In genomic region chr16:20705786-20706185, GRCm38 (mm10) we compare ENCODE assay signal across 22 mouse cellular contexts. TPM values are rescaled to one million over a fixed set of nuclear protein-coding genes. Genes with fewer than 3 reads are reported as not detected.
DNase-seq lines count a peak whose midpoint lies in the region; ATAC-seq and TF ChIP-seq lines count a peak whose summit lies in the region.
"Had no signal": no experiment of that assay in that cellular context is flagged by ENCODE, and none has a peak within 500 bp of the region (broad histone marks: within the 10 kb centered on the region; RNA-seq: fewer than 3 reads in every experiment).

No protein-coding gene starts in this region.

- no peak overlapping the region for H3K9ac ChIP-seq in liver, embryonic 16.5 days (ENCODE audit: low read depth, low read length)
- H3K9ac ChIP-seq in hindbrain, embryonic 12.5 days = no peak overlapping the region
- no peak overlapping the region for H3K9ac ChIP-seq in heart, embryonic 12.5 days
- H3K9ac ChIP-seq: forebrain, embryonic 13.5 days; kidney, embryonic 15.5 days; limb, embryonic 15.5 days; midbrain, embryonic 12.5 days had no signal

- intact Hi-C loops in left cerebral cortex, adult 2 months (cut with DNase I) = no loop called here

- H3K36me3 ChIP-seq in liver, embryonic 16.5 days (ENCODE audit: control insufficient read depth, insufficient read depth) = peaks cover 5% of the 10 kb centered on the region
- H3K36me3 ChIP-seq in hindbrain, embryonic 12.5 days = peaks cover 54% of the 10 kb centered on the region
- H3K36me3 ChIP-seq in heart, embryonic 12.5 days = peaks cover 34% of the 10 kb centered on the region

- peak overlapping the region; percentile 45; the same call in 1 of the 2 replicates for H3K27ac ChIP-seq in left cerebral cortex, adult 2 months
- H3K27ac ChIP-seq in cerebellum, adult 2 months (ENCODE audit: insufficient read depth, low read length) = peak overlapping the region; percentile 34; the same call in 1 of the 2 replicates
- peak overlapping the region; percentile 91 for H3K27ac ChIP-seq in liver, embryonic 16.5 days (ENCODE audit: low read length)
- H3K27ac ChIP-seq in hindbrain, embryonic 12.5 days = no peak overlapping the region
- no peak overlapping the region for H3K27ac ChIP-seq in heart, embryonic 12.5 days (ENCODE audit: poor library complexity, severe bottlenecking)
- H3K27ac ChIP-seq: forebrain, embryonic 13.5 days; heart, embryonic 10.5 days; kidney, embryonic 15.5 days; limb, embryonic 15.5 days; midbrain, embryonic 12.5 days had no signal

- H3K4me3 ChIP-seq in left cerebral cortex, adult 2 months = no peak overlapping the region
- H3K4me3 ChIP-seq in cerebellum, adult 2 months (replicated peaks; ENCODE audit: insufficient read depth, low read depth, low read length) = no peak overlapping the region
- no peak overlapping the region for H3K4me3 ChIP-seq in liver, embryonic 16.5 days (ENCODE audit: low read depth, low read length)
- no peak overlapping the region for H3K4me3 ChIP-seq in hindbrain, embryonic 12.5 days
- no peak overlapping the region for H3K4me3 ChIP-seq in heart, embryonic 12.5 days
- H3K4me3 ChIP-seq: forebrain, embryonic 13.5 days; heart, embryonic 10.5 days; kidney, embryonic 15.5 days; limb, embryonic 15.5 days; midbrain, embryonic 12.5 days had no signal

- TF ChIP-seq CTCF in left cerebral cortex, adult 2 months (IDR thresholded peaks at IDR 0.05) = no peak
- no peak for TF ChIP-seq CTCF in cerebellum, adult 2 months (IDR thresholded peaks at IDR 0.05; ENCODE audit: borderline replicate concordance, insufficient read depth, low read depth, low read length)

- H3K4me1 ChIP-seq in cerebellum, adult 2 months (ENCODE audit: control insufficient read depth, insufficient read depth, low read length) = peaks cover 30% of the 10 kb centered on the region
- peaks cover 64% of the 10 kb centered on the region for H3K4me1 ChIP-seq in liver, embryonic 16.5 days (ENCODE audit: control insufficient read depth, low read depth, low read length)
- H3K4me1 ChIP-seq in hindbrain, embryonic 12.5 days = peaks cover 21% of the 10 kb centered on the region
- H3K4me1 ChIP-seq in heart, embryonic 12.5 days (replicated peaks) = peaks cover 24% of the 10 kb centered on the region

- 0 out of 2 replicates have a peak, but pooled peaks have one; percentile 4 for ATAC-seq in common myeloid progenitor, adult 5-6 weeks (replicated peaks; ENCODE audit: low read depth, poor library complexity, severe bottlenecking)
- ATAC-seq in liver, embryonic 16.5 days (ENCODE audit: low read depth) = no peak
- no peak for ATAC-seq in hindbrain, embryonic 12.5 days (ENCODE audit: low FRiP score)
- no peak for ATAC-seq in heart, embryonic 12.5 days (ENCODE audit: insufficient number of reproducible peaks, low FRiP score)
- ATAC-seq: forebrain, embryonic 13.5 days; intestine, postnatal 0 days had no signal

- no peak for DNase-seq in left cerebral cortex, adult 2 months (ENCODE audit: extremely low spot score in 1 of 2, low spot score in 2 of 2)
- no peak for DNase-seq in left cerebral cortex, adult 9 months (ENCODE audit: low spot score in 2 of 2)
- peak; percentile 51 to 70 for DNase-seq in cerebellum, adult 2 months
- DNase-seq in urinary bladder, postnatal 36 days (ENCODE audit: low spot score in 2 of 2) = no peak
- DNase-seq: adrenal gland, postnatal 14 days; kidney, postnatal 36 days; layer of hippocampus, adult 9-11 months; left cerebral cortex, postnatal 4 days; thymus, adult 18-20 months; thymus, postnatal 36 days had no signal

- H3K4me2 ChIP-seq in liver, embryonic 16.5 days (ENCODE audit: low read depth, low read length) = no peak overlapping the region
- H3K4me2 ChIP-seq in hindbrain, embryonic 12.5 days (replicated peaks) = no peak overlapping the region
- no peak overlapping the region for H3K4me2 ChIP-seq in heart, embryonic 12.5 days
- H3K4me2 ChIP-seq: forebrain, embryonic 13.5 days; kidney, embryonic 15.5 days; limb, embryonic 15.5 days; midbrain, embryonic 12.5 days had no signal

- H3K9me3 ChIP-seq in liver, embryonic 16.5 days (replicated peaks; ENCODE audit: control insufficient read depth, low read length) = no peaks in the 10 kb centered on the region
- H3K9me3 ChIP-seq in hindbrain, embryonic 12.5 days (replicated peaks) = no peaks in the 10 kb centered on the region
- H3K9me3 ChIP-seq in heart, embryonic 12.5 days (replicated peaks) = no peaks in the 10 kb centered on the region
- H3K9me3 ChIP-seq: forebrain, embryonic 13.5 days; heart, embryonic 10.5 days; kidney, embryonic 15.5 days; limb, embryonic 15.5 days; midbrain, embryonic 12.5 days had no signal

- no peaks in the 10 kb centered on the region for H3K27me3 ChIP-seq in cerebellum, adult 2 months (ENCODE audit: control insufficient read depth, insufficient read depth, low read length)
- no peaks in the 10 kb centered on the region for H3K27me3 ChIP-seq in liver, embryonic 16.5 days (ENCODE audit: control insufficient read depth, insufficient read depth, low read depth, low read length)
- H3K27me3 ChIP-seq in hindbrain, embryonic 12.5 days = no peaks in the 10 kb centered on the region
- no peaks in the 10 kb centered on the region for H3K27me3 ChIP-seq in heart, embryonic 12.5 days (replicated peaks)
- H3K27me3 ChIP-seq: forebrain, embryonic 13.5 days; kidney, embryonic 15.5 days; limb, embryonic 15.5 days; midbrain, embryonic 12.5 days had no signal

- TF ChIP-seq POLR2A in cerebellum, adult 2 months (IDR thresholded peaks at IDR 0.05; ENCODE audit: borderline replicate concordance, insufficient read depth, low read length) = no peak

- 16% methylated on average over 3 of the region's 3 CpGs for WGBS in cerebellum, adult 2 months
- 49% methylated on average over 3 of the region's 3 CpGs for WGBS in liver, embryonic 16.5 days (ENCODE audit: insufficient replicate concordance)
- 73% methylated on average over 3 of the region's 3 CpGs for whole genome bisulfite sequencing in hindbrain, embryonic 12.5 days
- WGBS in heart, embryonic 12.5 days = 75% methylated on average over 3 of the region's 3 CpGs

RNA-seq across cellular contexts. Expression of gene Polr2h, which starts 11.7 kb away (rescaled TPM):
- total RNA-seq in left cerebral cortex, adult 2 months (2021) = 10 to 100 TPM; 22.5 to 28.6 TPM
- 38.6 and 41.2 TPM in 2 replicates for polyA plus RNA-seq in cerebellum, adult 2 months (2012; rRNA removed)
- 78.5 and 115 TPM in 2 replicates for total RNA-seq in common myeloid progenitor, adult 5-6 weeks (2017)
- polyA plus RNA-seq in liver, embryonic 16.5 days (2015; fragmentation: Nextera tagmentation; extraction: Ambion mirVana) = 27.7 and 31.6 TPM in 2 replicates
- 68.6 and 80.7 TPM in 2 replicates for polyA plus RNA-seq in hindbrain, embryonic 12.5 days (2016; fragmentation: Nextera tagmentation; extraction: Ambion mirVana)
- polyA plus RNA-seq in heart, embryonic 12.5 days (2016; fragmentation: Nextera tagmentation; extraction: Ambion mirVana) = 45.0 and 50.5 TPM in 2 replicates

RNA-seq across cellular contexts. Expression of gene Clcn2, which starts 11.8 kb away (rescaled TPM):
- total RNA-seq in left cerebral cortex, adult 2 months (2021) = 10 to 100 TPM; 74.8 to 79.3 TPM
- 94.4 and 97.2 TPM in 2 replicates for polyA plus RNA-seq in cerebellum, adult 2 months (2012; rRNA removed)
- total RNA-seq in common myeloid progenitor, adult 5-6 weeks (2017) = 1.9 and 7.3 TPM in 2 replicates
- 9.7 and 11.5 TPM in 2 replicates for polyA plus RNA-seq in liver, embryonic 16.5 days (2015; fragmentation: Nextera tagmentation; extraction: Ambion mirVana)
- 40.0 and 40.5 TPM in 2 replicates for polyA plus RNA-seq in hindbrain, embryonic 12.5 days (2016; fragmentation: Nextera tagmentation; extraction: Ambion mirVana)
- polyA plus RNA-seq in heart, embryonic 12.5 days (2016; fragmentation: Nextera tagmentation; extraction: Ambion mirVana) = 6.2 and 7.0 TPM in 2 replicates

RNA-seq across cellular contexts. Expression of gene Fam131a, which starts 12.7 kb away (rescaled TPM):
- total RNA-seq in left cerebral cortex, adult 2 months (2021) = 100 to 1,000 TPM; 320 to 343 TPM
- polyA plus RNA-seq in cerebellum, adult 2 months (2012; rRNA removed) = 123 and 137 TPM in 2 replicates
- total RNA-seq in common myeloid progenitor, adult 5-6 weeks (2017) = not detected in 2 replicates
- 1.4 and 2.3 TPM in 2 replicates for polyA plus RNA-seq in liver, embryonic 16.5 days (2015; fragmentation: Nextera tagmentation; extraction: Ambion mirVana)
- 19.4 and 19.8 TPM in 2 replicates for polyA plus RNA-seq in hindbrain, embryonic 12.5 days (2016; fragmentation: Nextera tagmentation; extraction: Ambion mirVana)
- 4.0 and 5.2 TPM in 2 replicates for polyA plus RNA-seq in heart, embryonic 12.5 days (2016; fragmentation: Nextera tagmentation; extraction: Ambion mirVana)
- total RNA-seq: neutrophil, adult 5-6 weeks had no signal

RNA-seq across cellular contexts. Expression of gene Chrd, which starts 27.1 kb away (rescaled TPM):
- 10 to 100 TPM; 50.5 to 56.3 TPM for total RNA-seq in left cerebral cortex, adult 2 months (2021)
- 60.1 and 71.4 TPM in 2 replicates for polyA plus RNA-seq in cerebellum, adult 2 months (2012; rRNA removed)
- not detected in 2 replicates for total RNA-seq in common myeloid progenitor, adult 5-6 weeks (2017)
- polyA plus RNA-seq in liver, embryonic 16.5 days (2015; fragmentation: Nextera tagmentation; extraction: Ambion mirVana) = 0.32 and 0.39 TPM in 2 replicates
- 6.0 and 6.4 TPM in 2 replicates for polyA plus RNA-seq in hindbrain, embryonic 12.5 days (2016; fragmentation: Nextera tagmentation; extraction: Ambion mirVana)
- polyA plus RNA-seq in heart, embryonic 12.5 days (2016; fragmentation: Nextera tagmentation; extraction: Ambion mirVana) = 0.54 and 0.94 TPM in 2 replicates
- total RNA-seq: hematopoietic stem cell, adult 5-6 weeks; neutrophil, adult 5-6 weeks had no signal

RNA-seq across cellular contexts. Expression of gene Thpo, which starts 28.5 kb away (rescaled TPM):
- total RNA-seq in left cerebral cortex, adult 2 months (2021) = 1 to 10 TPM; 7.5 to 8.7 TPM
- polyA plus RNA-seq in cerebellum, adult 2 months (2012; rRNA removed) = 15.8 and 19.6 TPM in 2 replicates
- total RNA-seq in common myeloid progenitor, adult 5-6 weeks (2017) = not detected in 2 replicates
- polyA plus RNA-seq in liver, embryonic 16.5 days (2015; fragmentation: Nextera tagmentation; extraction: Ambion mirVana) = 5.1 and 6.1 TPM in 2 replicates
- polyA plus RNA-seq in hindbrain, embryonic 12.5 days (2016; fragmentation: Nextera tagmentation; extraction: Ambion mirVana) = 0.96 and 0.98 TPM in 2 replicates
- polyA plus RNA-seq in heart, embryonic 12.5 days (2016; fragmentation: Nextera tagmentation; extraction: Ambion mirVana) = 0.14 and 0.22 TPM in 2 replicates
- total RNA-seq: hematopoietic stem cell, adult 5-6 weeks; neutrophil, adult 5-6 weeks had no signal

Comparison
In these comparisons a context has a peak if more than half of its experiments do, and no peak if none do; other contexts are left out.
1. DNase-seq: peak in cerebellum, adult 2 months (2 of 2); none in left cerebral cortex, adult 2 months (0 of 2), left cerebral cortex, adult 9 months (0 of 2) and urinary bladder, postnatal 36 days (0 of 2).
2. H3K27ac ChIP-seq: peak in left cerebral cortex, adult 2 months (single experiment), cerebellum, adult 2 months (single experiment) and liver, embryonic 16.5 days (single experiment); none in hindbrain, embryonic 12.5 days (single experiment) and heart, embryonic 12.5 days (single experiment).